Mouse (Mus musculus): Measurements from ENCODE around the gene Qser1.

Gene Qser1

GRCm38 (mm10) chr2:104817555-104818330 lies 1.2 kb upstream of the Qser1 start:
- no peak for DNase-seq (ENCODE audit: low spot score)

- peak; percentile 80 for DNase-seq (ENCODE audit: low spot score)
Observed at GRCm38 (mm10) chr2:104816866-104817439, 393 bp upstream of the Qser1 start.

GRCm38 (mm10) chr2:104815561-104816370 lies 794 bp downstream of the Qser1 start:
- DNase-seq (ENCODE audit: low spot score) = peak; percentile 8

- no peak for DNase-seq (ENCODE audit: low spot score)
Observed at GRCm38 (mm10) chr2:104814181-104814951, 2.2 kb downstream of the Qser1 start.

- no peak for DNase-seq (ENCODE audit: low spot score)
Observed at GRCm38 (mm10) chr2:104805435-104805834, 11.1 kb downstream of the Qser1 start.

GRCm38 (mm10) chr2:104774763-104775162 lies 41.8 kb downstream of the Qser1 start:
- peak; percentile 12 for DNase-seq (ENCODE audit: low spot score)

- DNase-seq (ENCODE audit: low spot score) = no peak
Observed at GRCm38 (mm10) chr2:104768697-104769096, 47.9 kb downstream of the Qser1 start.

GRCm38 (mm10) chr2:104764018-104764417 lies 52.5 kb downstream of the Qser1 start:
- no peak for DNase-seq (ENCODE audit: low spot score)

- DNase-seq (ENCODE audit: low spot score) = peak; percentile 10
Observed at GRCm38 (mm10) chr2:104763134-104763703, 53.3 kb downstream of the Qser1 start.

- DNase-seq (ENCODE audit: low spot score) = no peak
Observed at GRCm38 (mm10) chr2:104750611-104751010, 65.9 kb downstream of the Qser1 start.

GRCm38 (mm10) chr2:104748652-104749183 lies 67.8 kb downstream of the Qser1 start:
- no peak for DNase-seq (ENCODE audit: low spot score)

GRCm38 (mm10) chr2:104746251-104746650 lies 70.3 kb downstream of the Qser1 start:
- no peak for DNase-seq (ENCODE audit: low spot score)

- no peak for DNase-seq (ENCODE audit: low spot score)
Observed at GRCm38 (mm10) chr2:104743971-104744370, 72.6 kb downstream of the Qser1 start.

- no peak for DNase-seq (ENCODE audit: low spot score)
Observed at GRCm38 (mm10) chr2:104743160-104743559, 73.4 kb downstream of the Qser1 start.

- peak; percentile 74 for DNase-seq (ENCODE audit: low spot score)
Observed at GRCm38 (mm10) chr2:104742741-104743064, 73.9 kb downstream of the Qser1 start, which contains the start of gene Depdc7. Gene Depdc7 (minus strand): TSS chr2:104742878.

GRCm38 (mm10) chr2:104741896-104742740 lies 74.4 kb downstream of the Qser1 start:
- DNase-seq (ENCODE audit: low spot score) = no peak

GRCm38 (mm10) chr2:104741015-104741758 lies 75.4 kb downstream of the Qser1 start:
- DNase-seq (ENCODE audit: low spot score) = no peak

- DNase-seq (ENCODE audit: low spot score) = no peak
Observed at GRCm38 (mm10) chr2:104740248-104740949, 76.2 kb downstream of the Qser1 start.

- DNase-seq (ENCODE audit: low spot score) = no peak
Observed at GRCm38 (mm10) chr2:104739691-104740090, 76.9 kb downstream of the Qser1 start.

Measured in left cerebral cortex, adult 11 months (tissue).